Mouse (Mus musculus): Measurements from ENCODE around the gene Rasal2. TPM values are rescaled to one million over a fixed set of nuclear protein-coding genes. Genes with fewer than 3 reads are reported as not detected.
"Not testable (repeated sequence)": the region's sequence is repeated elsewhere in the genome, so short reads cannot be mapped to it uniquely, and the experiment has no call there.

Rasal2 gene
- polyA plus RNA-seq, 1 experiment = 4.1 TPM

DNA sequence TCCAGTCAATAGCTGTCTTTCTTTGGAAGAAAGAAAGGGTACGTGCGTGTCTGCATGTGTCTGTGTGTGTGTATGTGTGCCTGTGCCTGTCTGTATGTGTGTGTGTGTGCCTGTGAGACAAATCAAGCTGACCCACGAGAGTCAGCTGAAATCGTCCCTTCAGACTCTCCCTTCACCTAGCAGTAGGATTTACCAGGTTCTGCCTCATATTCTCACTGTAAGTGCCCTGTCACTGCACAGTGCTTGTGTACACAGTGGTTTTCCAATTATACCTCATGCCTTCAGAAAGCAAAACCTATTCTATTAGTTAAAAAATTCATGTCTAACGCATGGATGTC, 168.0 kb downstream of the Rasal2 start:
- no peak overlapping the region for H3K4me3 ChIP-seq

GRCm38 (mm10) chr1:157243576-157244452, 168.6 kb downstream of the Rasal2 start:
- no peak overlapping the region for H3K4me2 ChIP-seq (ENCODE audit: low read depth)
- TF ChIP-seq E2F4 (IDR thresholded peaks at IDR 0.05; ENCODE audit: insufficient read depth) = no peak
- TF ChIP-seq MAX (IDR thresholded peaks at IDR 0.05; ENCODE audit: low read depth) = no peak
- H3K79me2 ChIP-seq (ENCODE audit: control insufficient read depth, insufficient read depth) = no peaks in the 10 kb centered on the region
- no peaks in the 10 kb centered on the region for H3K36me3 ChIP-seq (ENCODE audit: control insufficient read depth, insufficient read depth)
- H3ac ChIP-seq (ENCODE audit: control insufficient read depth, insufficient read length) = no peak overlapping the region
- H3K4me3 ChIP-seq = no peak overlapping the region
- no peaks in the 10 kb centered on the region for H3K27me3 ChIP-seq (ENCODE audit: control insufficient read depth, insufficient read depth, insufficient read length)

More for the DNA sequence above, 168.0 kb downstream of the Rasal2 start:
- Histone ChIP-seq H3K79me2 (ENCODE audit: control insufficient read depth, insufficient read depth) (no peaks in the 10 kb centered on the region), H3K4me2 (ENCODE audit: low read depth) (no peak overlapping the region), H3ac (ENCODE audit: control insufficient read depth, insufficient read length) (no peak overlapping the region), H3K27me3 (ENCODE audit: control insufficient read depth, insufficient read depth, insufficient read length) (no peaks in the 10 kb centered on the region), H3K36me3 (ENCODE audit: control insufficient read depth, insufficient read depth) (no peaks in the 10 kb centered on the region)
- TF ChIP-seq POLR2A (IDR thresholded peaks at IDR 0.05; ENCODE audit: insufficient read length, low read depth) = no peak
- no peak for TF ChIP-seq MAX (IDR thresholded peaks at IDR 0.05; ENCODE audit: low read depth)
- TF ChIP-seq USF1 (IDR thresholded peaks at IDR 0.05; ENCODE audit: low read depth) = no peak
- no peak for TF ChIP-seq SRF (IDR thresholded peaks at IDR 0.05; ENCODE audit: control insufficient read depth, insufficient read length, low read depth)
- TF ChIP-seq REST (IDR thresholded peaks at IDR 0.05; ENCODE audit: insufficient read depth, insufficient read length) = no peak
- no peak for TF ChIP-seq MYOG (IDR thresholded peaks at IDR 0.05; ENCODE audit: control insufficient read depth in 1 of 3, insufficient read depth in 1 of 3, insufficient read length in 2 of 3, low read depth in 2 of 3)
- TF ChIP-seq CEBPB (IDR thresholded peaks at IDR 0.05; ENCODE audit: insufficient read depth, poor library complexity, severe bottlenecking) = no peak
- no peak for TF ChIP-seq TCF12 (IDR thresholded peaks at IDR 0.05; ENCODE audit: insufficient read depth, poor library complexity, severe bottlenecking)
- TF ChIP-seq E2F4 (IDR thresholded peaks at IDR 0.05; ENCODE audit: insufficient read depth) = no peak
- no peak for TF ChIP-seq TCF3 (IDR thresholded peaks at IDR 0.05; ENCODE audit: insufficient read length, low read depth)
- TF ChIP-seq MYOD1 (IDR thresholded peaks at IDR 0.05; ENCODE audit: control insufficient read depth in 1 of 3, insufficient read length in 2 of 3, low read depth in 2 of 3) = no peak
- no peak for TF ChIP-seq POLR2AphosphoS2 (IDR thresholded peaks at IDR 0.05; ENCODE audit: insufficient read length, low read depth)

DNA sequence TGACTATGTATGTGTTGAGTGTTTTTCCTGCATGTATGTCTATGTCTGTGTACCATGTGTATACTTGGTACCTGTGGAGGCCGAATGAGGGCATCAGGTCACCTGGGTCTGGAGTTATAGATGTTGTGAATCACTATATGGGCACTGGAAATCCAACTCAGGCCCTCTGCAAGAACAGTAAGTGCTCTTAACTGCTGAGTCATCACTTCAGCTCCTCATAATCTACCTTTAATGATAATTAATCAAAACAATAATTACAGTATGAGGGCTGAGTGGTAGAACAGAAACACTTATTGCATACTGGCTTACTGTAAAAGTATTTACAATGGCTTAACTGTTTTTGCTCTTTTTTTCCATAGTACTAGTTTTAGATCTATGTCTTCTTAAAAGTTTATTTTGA, 172.7 kb downstream of the Rasal2 start:
- H3K27me3 ChIP-seq (ENCODE audit: control insufficient read depth, insufficient read depth, insufficient read length) = no peaks in the 10 kb centered on the region
- TF ChIP-seq MAX (IDR thresholded peaks at IDR 0.05; ENCODE audit: low read depth) = no peak
- TF ChIP-seq SRF (IDR thresholded peaks at IDR 0.05; ENCODE audit: control insufficient read depth, insufficient read length, low read depth) = no peak
- no peak for TF ChIP-seq POLR2A (IDR thresholded peaks at IDR 0.05; ENCODE audit: insufficient read length, low read depth)
- no peak for TF ChIP-seq TCF3 (IDR thresholded peaks at IDR 0.05; ENCODE audit: insufficient read length, low read depth)
- no peak for TF ChIP-seq MYOG (IDR thresholded peaks at IDR 0.05; ENCODE audit: control insufficient read depth in 1 of 3, insufficient read depth in 1 of 3, insufficient read length in 2 of 3, low read depth in 2 of 3)
- no peak for TF ChIP-seq TCF12 (IDR thresholded peaks at IDR 0.05; ENCODE audit: insufficient read depth, poor library complexity, severe bottlenecking)
- TF ChIP-seq REST (IDR thresholded peaks at IDR 0.05; ENCODE audit: insufficient read depth, insufficient read length) = no peak
- TF ChIP-seq E2F4 (IDR thresholded peaks at IDR 0.05; ENCODE audit: insufficient read depth) = no peak
- TF ChIP-seq POLR2AphosphoS2 (IDR thresholded peaks at IDR 0.05; ENCODE audit: insufficient read length, low read depth) = no peak
- no peak overlapping the region for H3K4me3 ChIP-seq
- no peaks in the 10 kb centered on the region for H3K79me2 ChIP-seq (ENCODE audit: control insufficient read depth, insufficient read depth)
- H3K4me2 ChIP-seq (ENCODE audit: low read depth) = no peak overlapping the region
- H3ac ChIP-seq (ENCODE audit: control insufficient read depth, insufficient read length) = no peak overlapping the region
- H3K36me3 ChIP-seq (ENCODE audit: control insufficient read depth, insufficient read depth) = no peaks in the 10 kb centered on the region

GRCm38 (mm10) chr1:157236650-157237344, 175.6 kb downstream of the Rasal2 start:
- not testable (repeated sequence) for H3K79me2 ChIP-seq (ENCODE audit: control insufficient read depth, insufficient read depth); H3ac ChIP-seq (ENCODE audit: control insufficient read depth, insufficient read length); H3K36me3 ChIP-seq (ENCODE audit: control insufficient read depth, insufficient read depth); H3K4me3 ChIP-seq; H3K4me2 ChIP-seq (ENCODE audit: low read depth); H3K27me3 ChIP-seq (ENCODE audit: control insufficient read depth, insufficient read depth, insufficient read length)

- Histone ChIP-seq H3K4me3 (no peak overlapping the region), H3K79me2 (ENCODE audit: control insufficient read depth, insufficient read depth) (no peaks in the 10 kb centered on the region), H3ac (ENCODE audit: control insufficient read depth, insufficient read length) (no peak overlapping the region), H3K36me3 (ENCODE audit: control insufficient read depth, insufficient read depth) (no peaks in the 10 kb centered on the region), H3K4me2 (ENCODE audit: low read depth) (no peak overlapping the region), H3K27me3 (ENCODE audit: control insufficient read depth, insufficient read depth, insufficient read length) (no peaks in the 10 kb centered on the region)
- TF ChIP-seq MAX (IDR thresholded peaks at IDR 0.05; ENCODE audit: low read depth) = no peak
- TF ChIP-seq POLR2AphosphoS2 (IDR thresholded peaks at IDR 0.05; ENCODE audit: insufficient read length, low read depth) = no peak
- TF ChIP-seq TCF3 (IDR thresholded peaks at IDR 0.05; ENCODE audit: insufficient read length, low read depth) = no peak
- TF ChIP-seq SRF (IDR thresholded peaks at IDR 0.05; ENCODE audit: control insufficient read depth, insufficient read length, low read depth) = no peak
- no peak for TF ChIP-seq CEBPB (IDR thresholded peaks at IDR 0.05; ENCODE audit: insufficient read depth, poor library complexity, severe bottlenecking)
- TF ChIP-seq E2F4 (IDR thresholded peaks at IDR 0.05; ENCODE audit: insufficient read depth) = no peak
- TF ChIP-seq TCF12 (IDR thresholded peaks at IDR 0.05; ENCODE audit: insufficient read depth, poor library complexity, severe bottlenecking) = no peak
These were observed 178.9 kb downstream of the Rasal2 start for GRCm38 (mm10) chr1:157233451-157233850.

All from myocyte (in vitro differentiated cells).